Mouse (Mus musculus) natural killer cell, adult 2 months (primary cell): Measurements from ENCODE around the gene Itgb8.
A peak's percentile ranks its signal among the peaks of the same experiment; 100 is the strongest.

Experiments used
- DNase-seq, 2 experiments: peaks; one replicate each; pipeline ENCODE4 v3.0.0; 2022; ENCODE audit warnings: low spot score in 2 of 2

Gene Itgb8

DNA sequence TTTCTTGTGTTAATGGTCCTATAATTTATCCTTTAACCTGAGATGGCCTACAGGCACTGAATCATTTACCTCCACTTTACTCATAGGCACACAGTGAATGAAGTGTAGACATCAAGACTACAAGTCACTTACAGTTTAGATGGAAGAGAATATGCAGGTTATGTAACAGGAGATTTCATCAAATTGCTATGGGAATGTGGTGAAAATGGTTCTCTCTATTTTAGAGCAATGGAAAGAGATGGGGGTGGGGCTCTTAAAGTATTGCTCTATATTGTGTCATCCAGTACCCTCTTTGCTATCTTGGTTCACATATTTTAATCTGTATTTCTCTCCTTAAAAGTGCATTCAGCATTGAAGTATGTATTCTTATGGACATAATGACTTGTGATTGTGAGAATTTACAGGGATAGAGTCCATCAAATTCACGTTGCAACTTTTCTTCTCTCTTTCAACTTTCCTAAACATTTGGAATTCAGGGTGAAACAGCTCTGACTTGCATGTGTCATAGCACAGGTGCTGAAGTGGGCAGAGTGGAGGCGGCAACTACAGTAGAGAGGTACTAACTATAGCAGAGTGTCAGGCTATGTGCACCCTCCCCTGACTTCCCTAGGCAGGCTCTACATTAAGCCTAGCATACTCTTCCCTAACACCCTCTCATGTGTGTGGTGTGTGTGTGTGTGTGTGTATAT is 29.1 kb downstream of the Itgb8 start:
- DNase-seq = no peak

DNA sequence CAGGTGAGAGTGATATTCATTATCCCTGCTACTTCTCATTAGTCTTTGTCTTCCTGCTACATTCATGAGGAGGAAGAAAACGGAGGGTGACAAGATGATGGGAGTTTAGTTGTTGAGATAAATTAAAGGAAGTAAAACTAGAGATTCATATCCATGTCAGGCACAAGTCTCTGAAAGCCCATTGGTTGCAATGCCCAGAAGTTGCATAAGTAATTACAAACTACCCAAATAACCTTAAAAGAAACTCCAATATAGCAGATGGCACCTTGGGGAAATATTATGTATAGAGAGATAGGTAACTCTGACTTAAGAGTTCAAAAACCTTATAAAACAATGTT is 31.2 kb downstream of the Itgb8 start:
- no peak for DNase-seq

DNA sequence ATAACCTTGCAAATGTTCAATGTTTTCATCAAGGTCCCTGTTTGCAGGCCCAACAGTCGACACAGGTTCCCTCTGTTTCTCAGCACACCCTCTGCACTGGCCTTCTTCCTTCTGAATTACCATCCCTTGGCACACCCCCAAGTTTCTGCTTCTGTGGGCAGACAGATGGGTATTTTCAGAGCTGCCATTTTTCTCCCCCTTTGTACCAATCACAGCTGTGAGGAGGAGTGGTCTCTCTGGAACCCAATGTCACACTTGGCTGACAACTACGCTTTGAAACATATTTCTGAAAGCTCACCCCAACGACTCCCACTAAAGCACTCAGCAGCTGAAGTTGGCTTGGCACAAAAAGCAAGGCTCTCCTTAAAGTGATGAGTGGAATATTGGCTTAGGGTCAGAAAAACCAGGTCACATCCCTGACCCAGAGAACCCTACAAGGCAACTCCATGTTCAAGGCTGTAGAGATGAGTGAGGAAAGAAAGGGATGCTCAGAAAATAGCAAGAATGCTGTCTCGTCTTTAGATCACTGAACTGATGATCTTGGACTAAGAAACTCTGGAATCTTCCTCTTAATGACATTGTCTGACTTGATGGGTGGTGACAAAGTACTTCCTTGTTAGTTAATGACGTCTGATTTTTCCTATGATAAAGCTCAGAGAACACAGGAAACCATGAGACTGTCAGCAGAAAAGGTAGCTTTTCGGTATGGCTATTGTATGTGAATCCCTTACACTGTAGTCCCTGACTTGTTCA is 31.7 kb downstream of the Itgb8 start:
- DNase-seq = no peak

DNA sequence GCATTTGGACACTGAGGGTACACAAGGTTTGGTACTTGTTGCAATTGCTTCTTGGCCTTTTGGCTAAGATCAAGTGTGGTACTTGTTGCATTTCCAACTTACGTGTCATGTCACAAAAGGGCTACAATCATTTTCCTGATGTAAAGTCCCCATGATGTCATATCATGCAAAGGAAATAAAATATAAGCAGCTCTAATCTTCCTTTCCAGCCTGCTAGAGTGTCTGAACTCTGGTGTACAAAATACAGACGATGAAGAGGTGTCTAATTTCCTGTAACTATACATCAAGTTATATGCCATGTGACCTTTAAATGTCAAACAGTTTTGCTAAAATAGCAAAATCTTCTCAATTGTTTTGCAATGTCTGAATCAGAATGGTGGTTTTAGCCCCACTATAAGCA is 34.2 kb downstream of the Itgb8 start:
- no peak for DNase-seq

DNA sequence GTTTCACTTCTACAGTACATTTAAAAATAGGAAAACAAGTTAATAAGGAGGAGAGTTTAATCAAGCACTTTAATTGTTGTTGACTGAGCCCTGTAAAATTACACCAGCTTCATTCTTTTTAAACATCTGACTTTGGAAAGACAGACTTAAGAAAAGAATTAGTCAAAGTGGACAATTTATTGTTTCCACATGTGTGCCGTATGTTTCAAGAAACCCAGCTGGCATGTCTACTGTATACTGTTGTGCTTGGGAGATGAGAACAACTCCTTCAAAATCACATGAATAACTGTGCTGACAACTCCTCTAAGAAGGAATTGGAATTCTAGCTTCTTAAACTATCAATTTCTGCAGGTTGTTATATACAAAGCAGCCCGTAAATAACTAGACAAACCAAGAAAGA is 35.8 kb downstream of the Itgb8 start:
- no peak for DNase-seq

DNA sequence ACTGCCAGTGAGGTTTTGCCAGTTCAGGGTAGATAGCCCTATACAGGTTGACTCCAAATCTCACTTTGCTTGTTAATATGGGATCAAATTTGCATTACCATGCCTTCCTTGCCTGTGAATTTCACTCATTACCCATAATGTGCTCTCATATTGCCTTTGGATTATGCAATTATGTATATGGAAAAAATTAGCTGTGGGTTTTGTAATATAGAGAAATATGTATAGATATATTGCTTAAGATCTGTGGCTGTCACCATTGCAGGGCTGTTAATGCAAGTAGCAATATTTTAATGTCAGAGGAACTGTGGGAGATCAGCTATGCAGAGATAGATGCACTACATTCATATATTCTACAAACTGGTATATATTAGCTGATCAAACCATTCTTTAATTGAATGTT is 43.5 kb downstream of the Itgb8 start:
- DNase-seq = no peak

DNA sequence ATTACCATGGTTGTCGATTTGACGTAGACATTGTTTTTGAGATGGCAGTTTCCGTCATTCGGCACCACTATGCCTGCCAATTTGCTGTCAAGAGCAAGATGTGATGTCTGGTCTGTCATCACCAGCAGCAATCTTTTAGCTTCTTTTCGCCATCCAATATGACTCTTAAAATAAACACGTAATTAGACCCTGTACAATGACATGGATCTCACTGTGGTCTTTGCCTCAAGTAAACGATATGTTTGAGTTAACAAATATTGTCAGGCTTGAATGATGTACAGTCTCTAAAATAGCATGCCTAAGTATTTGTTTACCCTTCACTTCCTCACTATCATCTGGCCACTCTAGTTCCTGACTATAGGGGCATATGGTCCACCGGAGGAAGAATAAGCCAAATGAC is 48.8 kb downstream of the Itgb8 start:
- DNase-seq = no peak

DNA sequence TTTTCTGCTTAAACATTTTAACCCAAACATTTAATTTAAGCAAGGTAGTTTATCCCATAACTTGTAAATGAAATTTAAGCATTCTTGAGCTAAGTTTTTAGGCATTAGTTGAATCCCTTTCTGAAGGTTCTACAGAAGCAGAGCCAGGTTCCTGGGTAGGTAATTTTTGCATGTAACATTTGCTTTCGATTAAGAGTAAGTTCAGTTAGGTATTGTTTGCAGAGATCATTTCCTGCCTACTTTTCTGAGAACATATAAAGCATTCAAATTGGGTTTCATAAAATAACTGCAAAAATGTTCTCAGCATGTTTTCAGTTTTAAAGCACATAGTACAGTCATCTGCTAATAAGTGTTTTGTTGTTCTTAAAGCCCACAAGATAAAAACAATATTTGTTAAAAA is 53.2 kb downstream of the Itgb8 start:
- DNase-seq = no peak

DNA sequence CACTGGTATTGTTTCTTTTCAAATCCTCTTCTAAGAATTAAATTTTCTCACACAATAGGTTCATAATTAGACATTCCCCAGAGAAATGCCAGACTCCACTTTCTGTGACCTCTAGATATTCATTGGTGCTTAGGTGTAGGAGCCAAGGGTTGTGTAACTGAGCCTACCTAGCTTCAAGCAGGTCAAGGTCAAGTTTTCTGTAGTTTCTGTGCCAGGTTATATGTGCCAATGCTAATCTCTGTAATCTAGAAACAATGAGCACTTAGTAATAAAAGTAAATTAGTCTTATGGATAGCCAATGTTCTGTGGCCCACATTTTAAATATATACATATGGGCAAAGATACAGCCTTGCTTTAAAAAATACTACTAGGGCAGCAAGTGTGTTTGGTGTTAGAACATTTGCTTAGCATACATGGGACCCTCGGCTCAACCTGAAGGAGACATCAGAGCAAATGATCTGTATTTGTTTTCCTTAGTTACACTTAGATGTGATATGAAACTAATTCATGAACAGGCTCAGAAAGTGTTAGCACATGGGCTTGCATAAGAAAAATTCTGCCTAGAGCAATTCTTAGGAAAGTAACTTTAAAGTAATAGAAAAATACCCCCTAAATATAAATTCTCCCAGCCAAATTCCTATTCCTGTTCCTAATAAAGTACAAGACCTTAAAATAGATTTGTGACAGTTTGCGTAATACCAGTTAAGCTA is 56.2 kb downstream of the Itgb8 start:
- DNase-seq = no peak

DNA sequence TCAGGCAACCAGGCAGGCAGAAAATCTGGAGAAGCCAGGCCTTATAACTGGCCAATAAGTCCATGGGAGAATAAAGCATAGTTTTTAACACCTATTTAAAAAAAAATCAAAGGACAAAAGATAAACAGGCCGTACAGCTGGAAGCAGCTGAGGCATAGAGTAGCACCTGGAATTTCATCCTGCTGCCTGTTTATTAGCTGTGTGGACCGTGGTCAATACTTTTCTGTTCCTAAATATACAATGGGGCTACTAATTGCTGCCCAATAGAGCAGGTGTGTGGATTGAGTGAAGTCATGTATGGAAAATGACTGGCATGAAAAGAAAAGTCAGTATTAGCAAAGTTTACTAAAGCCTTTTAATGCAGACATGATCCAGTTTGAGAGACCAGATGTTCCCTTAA is 62.6 kb downstream of the Itgb8 start:
- DNase-seq = no peak

DNA sequence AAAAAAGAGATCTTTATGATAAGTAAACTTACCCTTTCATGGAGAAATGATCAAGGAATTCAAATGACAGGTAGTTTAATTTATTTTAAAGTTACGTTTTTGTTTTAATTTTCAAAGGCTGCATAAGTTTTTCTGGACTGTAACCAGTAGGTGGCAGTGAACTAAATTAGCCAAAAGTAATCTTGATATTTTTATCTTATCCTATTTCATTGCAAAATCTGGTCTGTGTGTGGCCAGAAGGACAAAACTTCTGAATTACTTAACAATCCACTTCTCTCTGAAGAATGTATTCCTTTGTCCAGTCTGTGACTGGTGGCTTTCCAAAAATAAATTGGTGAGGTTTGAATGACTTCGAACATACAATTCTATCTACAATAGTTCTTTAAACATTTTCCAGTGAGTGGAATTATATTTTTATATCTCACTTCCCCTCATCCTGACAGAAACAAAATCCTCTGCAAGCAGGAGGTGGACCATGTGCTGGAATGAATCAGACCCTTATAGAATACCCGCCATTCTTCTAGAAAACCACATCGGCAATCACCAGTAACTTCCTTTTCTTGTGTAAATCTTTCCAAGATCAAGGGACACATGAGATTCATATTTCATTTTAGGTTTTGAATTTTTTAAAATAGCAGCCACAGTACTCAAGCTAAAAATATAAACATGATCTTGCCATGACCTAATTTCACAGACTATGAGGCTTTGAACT is 68.6 kb downstream of the Itgb8 start:
- no peak for DNase-seq

DNA sequence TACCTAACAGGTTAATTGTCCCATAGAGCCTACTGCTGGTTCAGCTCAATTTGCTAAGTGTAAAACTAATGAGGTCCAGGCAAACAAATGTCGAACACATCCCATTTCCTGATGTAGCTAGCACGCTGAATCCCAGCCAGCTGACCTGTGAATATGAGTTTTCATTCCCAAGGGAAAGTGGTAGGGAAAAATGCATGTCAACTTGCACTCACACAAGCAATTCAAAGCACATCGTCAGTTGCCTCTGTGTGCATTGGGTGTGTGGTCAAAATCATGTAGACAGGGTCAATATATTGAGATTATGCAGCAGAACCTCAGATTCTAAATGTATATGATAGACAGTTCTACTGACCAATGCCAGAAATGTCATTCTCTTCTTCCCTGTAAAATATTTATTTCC is 69.5 kb downstream of the Itgb8 start:
- no peak for DNase-seq

DNA sequence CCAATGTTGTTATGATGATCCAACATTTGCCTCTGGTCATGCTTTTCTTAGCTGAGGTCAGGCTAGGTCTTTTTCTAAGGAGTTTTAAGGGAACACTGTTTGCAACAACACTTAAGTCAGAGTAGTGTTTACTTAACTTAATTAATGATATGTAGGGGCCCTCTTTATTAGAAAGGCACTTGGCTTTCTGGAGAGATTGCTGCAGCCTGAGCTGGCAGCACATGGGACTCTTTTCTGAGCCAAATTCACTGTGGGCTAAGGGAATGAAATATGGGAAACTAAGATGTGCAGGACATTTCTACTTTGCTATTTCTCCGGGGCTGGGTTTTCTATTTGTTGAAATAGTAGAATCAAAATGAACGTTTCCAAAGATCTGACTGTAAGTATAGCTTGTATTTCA is 73.5 kb downstream of the Itgb8 start:
- DNase-seq = no peak

DNA sequence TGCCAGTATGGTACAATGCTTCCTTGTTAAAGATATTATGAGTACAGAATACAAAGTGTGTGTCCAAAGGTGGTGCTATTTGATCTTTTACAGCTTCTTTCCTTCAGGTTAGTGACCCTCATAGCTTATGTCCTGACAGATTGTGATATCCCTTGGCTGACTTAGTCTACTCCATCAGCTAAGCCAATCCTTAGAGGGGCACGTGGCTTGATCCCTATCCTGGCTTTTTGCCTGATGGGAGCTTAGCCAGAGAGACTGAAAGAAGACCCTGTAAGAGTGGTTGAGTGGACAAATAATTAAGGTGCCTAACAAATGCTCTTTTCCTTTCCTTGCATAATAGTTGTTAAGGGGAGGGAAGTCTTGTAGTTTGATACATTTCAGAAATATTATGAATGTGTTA is 73.9 kb downstream of the Itgb8 start:
- DNase-seq = no peak

DNA sequence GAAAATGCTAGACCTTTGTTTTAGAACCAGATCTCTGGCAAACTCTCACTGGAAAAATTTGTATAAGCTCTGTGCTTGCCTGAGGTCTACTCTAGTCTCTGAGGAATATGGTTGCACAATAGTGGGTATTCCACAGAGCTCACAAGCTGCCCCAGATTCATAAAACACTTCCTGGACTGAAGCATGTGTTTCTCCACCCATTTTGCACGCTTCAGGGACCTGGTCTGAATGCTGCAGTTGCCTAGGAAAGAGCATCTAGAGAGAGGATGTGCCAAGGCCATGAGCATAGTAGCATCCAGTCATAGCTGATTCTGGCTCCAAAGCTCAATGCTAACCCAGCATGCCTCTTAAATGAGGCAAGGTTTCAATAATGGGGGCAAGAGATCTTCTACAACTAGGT is 74.4 kb downstream of the Itgb8 start:
- DNase-seq = no peak

DNA sequence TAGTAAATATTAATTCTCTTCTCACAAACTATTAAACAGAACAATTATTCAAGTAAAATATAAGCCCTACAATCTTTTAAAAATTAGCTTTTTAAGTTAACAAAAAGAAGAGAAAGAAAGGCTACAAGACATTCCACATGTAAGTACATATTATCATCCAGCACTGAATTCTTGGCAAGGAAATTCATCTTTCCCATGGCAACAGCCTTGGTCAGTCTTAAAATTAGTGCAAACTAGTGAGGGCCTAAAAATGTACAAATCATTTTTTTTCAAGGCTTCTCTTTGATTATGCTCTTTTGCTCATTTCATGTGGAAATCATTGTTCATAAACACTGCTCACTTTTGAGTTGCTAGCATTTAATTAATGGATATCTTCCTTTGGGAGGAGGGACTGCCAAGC is 77.8 kb downstream of the Itgb8 start:
- no peak for DNase-seq

DNA sequence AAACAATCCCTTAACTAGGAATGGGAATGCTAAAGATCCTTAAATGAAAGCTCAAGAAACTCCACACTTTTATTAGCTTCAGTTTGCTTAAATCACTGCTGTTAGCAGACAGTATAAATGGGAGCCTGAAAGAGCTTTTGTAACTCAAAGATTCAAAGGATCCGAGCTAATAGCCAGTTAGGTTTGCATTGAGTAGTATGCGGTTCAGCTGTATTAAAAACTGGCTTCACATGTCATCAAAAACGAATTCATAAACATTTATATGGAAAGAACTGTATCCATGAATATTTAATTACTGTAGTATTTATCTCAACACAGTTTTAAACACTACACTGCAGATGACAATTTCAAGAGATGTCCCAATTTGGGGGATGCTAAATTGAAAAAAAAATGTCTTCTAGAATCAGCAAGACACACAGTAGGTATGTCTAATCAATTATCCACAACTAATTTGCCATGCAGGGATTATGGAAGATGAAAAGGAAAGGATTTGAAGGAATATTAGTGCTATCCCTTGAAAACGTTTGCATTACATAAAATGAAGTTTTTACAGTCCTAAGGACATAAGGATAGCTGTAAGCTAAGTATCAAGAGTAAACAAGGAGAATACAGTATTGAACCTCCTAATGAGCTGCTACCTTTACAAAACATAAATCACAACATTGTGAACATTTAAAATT is 79.2 kb downstream of the Itgb8 start:
- DNase-seq = no peak

DNA sequence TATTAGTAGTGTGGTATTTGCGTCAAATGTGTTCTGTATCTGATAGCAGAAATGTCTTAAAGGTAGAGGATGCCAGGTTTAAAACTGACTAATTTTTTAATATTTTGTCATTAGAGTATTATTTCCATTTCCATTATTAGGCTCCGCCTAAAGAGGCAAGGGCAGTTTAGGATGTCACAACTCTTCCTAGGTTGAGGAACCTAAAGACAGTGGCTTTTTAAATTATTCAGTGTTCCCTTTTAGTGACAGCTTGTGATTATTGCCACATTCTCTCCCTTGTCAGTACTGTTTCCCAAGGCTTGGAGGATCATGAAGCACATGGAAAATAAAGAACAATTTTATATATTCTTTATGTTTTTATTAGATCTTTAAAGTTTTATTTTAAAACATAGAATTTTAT is 80.9 kb downstream of the Itgb8 start:
- no peak for DNase-seq

DNA sequence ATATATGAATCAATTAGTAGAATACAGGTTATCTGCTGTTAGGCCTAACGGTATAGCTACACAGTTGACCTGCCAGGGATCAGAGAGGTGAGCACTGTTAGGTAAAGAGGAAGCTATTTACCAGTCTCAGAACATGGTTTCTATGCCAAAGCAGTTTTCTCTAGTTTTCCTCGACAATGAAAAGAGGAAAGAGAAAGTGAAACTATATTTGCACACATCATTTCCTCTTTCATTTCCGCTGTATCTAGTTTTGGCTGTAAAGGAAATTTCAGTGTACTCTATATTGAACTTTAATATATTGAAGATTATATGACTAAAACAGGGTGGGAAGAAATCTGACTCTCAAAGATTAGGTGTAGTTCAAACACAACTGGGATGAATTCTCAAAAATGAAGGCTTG is 81.5 kb downstream of the Itgb8 start:
- peak in 1 of 2 experiments; percentile 1 for DNase-seq

DNA sequence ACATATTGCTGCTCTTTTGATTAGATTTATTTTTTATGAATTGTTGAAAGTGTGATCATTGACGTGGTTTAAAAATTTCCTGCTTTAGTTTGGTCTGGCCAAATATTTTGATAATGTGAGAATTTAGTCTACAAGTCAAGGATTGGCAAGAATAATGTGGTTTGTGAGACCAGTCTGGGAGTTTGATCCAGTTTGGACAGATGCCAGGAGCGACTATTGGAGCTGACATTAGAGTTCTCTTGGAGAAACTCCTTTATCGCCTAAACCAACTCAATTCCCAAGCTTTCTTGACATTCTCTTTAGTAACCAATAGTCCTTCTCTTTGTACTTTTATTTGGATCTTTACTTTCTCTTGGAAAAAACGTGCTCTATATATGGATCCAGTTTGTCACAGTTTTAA is 83.0 kb downstream of the Itgb8 start:
- DNase-seq = no peak

DNA sequence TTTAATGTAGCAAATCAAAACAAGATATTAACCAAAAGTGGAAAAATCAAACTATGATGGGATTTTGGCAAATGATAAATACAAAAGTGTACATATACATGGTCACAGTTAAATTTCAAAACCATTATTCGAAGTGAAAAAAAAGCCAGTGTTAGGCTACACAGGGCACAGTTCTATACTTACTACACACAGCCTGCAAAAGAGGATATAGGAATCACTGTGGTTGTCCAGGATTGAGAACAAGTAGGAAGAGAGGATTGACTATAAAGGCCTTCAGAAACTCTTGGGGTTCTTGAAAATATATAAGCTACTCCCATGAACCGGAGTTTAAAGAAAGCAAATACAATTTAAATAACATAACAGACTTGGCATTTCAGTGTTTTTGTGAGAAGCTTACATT is 87.6 kb downstream of the Itgb8 start:
- no peak for DNase-seq

DNA sequence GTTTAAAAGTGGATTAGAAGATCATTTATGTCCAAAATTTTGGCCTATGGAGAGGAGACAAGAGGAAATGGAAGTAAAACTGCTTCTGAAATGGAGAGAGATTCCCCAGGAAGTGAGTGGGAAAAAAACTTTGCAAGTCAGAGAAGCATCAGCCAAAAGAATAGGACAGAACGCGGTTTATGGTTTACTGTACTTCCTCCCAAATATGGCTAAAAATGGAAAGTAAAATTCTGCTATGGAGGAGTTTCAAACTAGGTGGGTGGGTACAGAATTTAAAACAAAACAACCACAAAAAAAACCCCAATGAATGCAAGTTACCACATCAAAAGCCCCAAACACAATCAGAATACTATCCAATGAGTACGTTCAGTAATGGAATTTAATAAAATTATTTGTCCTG is 90.8 kb downstream of the Itgb8 start:
- DNase-seq = no peak
